Mouse (Mus musculus) lung, adult 2 months (tissue): ENCODE results near the gene Homez.

Source experiments
- CTCF ChIP-seq: fragments of 200-500 bp; IDR thresholded peaks from 2 replicates; pipeline ENCODE4 v1.5.1; 2011; ENCODE audit warnings: mild to moderate bottlenecking, low read length, control low read depth; ENCODE audit not compliant: insufficient read depth
- POLR2A ChIP-seq: fragments of 200-500 bp; IDR thresholded peaks from 2 replicates; pipeline ENCODE4 v1.6.1; 2011; ENCODE audit warnings: low read depth, mild to moderate bottlenecking, control low read depth, low read length, borderline replicate concordance; ENCODE audit errors: extremely low read depth

- no peak for TF ChIP-seq CTCF
- no peak for TF ChIP-seq POLR2A
Observed at GRCm38 (mm10) chr14:54855726-54856125, 15.0 kb downstream of the Homez start.
